Mouse (Mus musculus) limb, embryonic 12.5 days (tissue): ENCODE measurements around the gene Zfp617. TPM values are rescaled to one million over a fixed set of nuclear protein-coding genes. Genes with fewer than 3 reads are reported as not detected.
"Not testable (repeated sequence)": the region's sequence is repeated elsewhere in the genome, so short reads cannot be mapped to it uniquely, and the experiment has no call there.

Experiments
- ATAC-seq: fragments of 200-750 bp; cut with Nextera tagmentation; 2 replicates; pipeline ENCODE4 v1.8.0; 2017; ENCODE audit warnings: low read depth, moderate TSS enrichment; ENCODE audit not compliant: insufficient number of reproducible peaks, insufficient read depth, low FRiP score, low TSS enrichment
- H3K27ac ChIP-seq: fragments of 300-500 bp; sonication (generic); 2 replicates; pipeline ENCODE4 v1.5.1; 2016; ENCODE audit warnings: mild to moderate bottlenecking, moderate library complexity
- H3K27me3 ChIP-seq: fragments of 300-500 bp; sonication (generic); 2 replicates; pipeline ENCODE4 v1.6.1; 2016; ENCODE audit warnings: mild to moderate bottlenecking, moderate library complexity
- H3K36me3 ChIP-seq: fragments of 300-500 bp; sonication (generic); 2 replicates; pipeline ENCODE4 v1.6.1; 2016; ENCODE audit warnings: mild to moderate bottlenecking, moderate library complexity
- H3K4me1 ChIP-seq: fragments of 300-500 bp; sonication (generic); replicated peaks from 2 replicates; pipeline ENCODE4 v1.6.1; 2016
- H3K4me2 ChIP-seq: fragments of 300-500 bp; sonication (generic); 2 replicates; pipeline ENCODE4 v1.6.1; 2016; ENCODE audit warnings: mild to moderate bottlenecking, moderate library complexity
- H3K4me3 ChIP-seq: fragments of 300-500 bp; sonication (generic); replicated peaks from 2 replicates; pipeline ENCODE4 v1.5.1; 2016; ENCODE audit warnings: mild to moderate bottlenecking
- H3K9ac ChIP-seq: fragments of 300-500 bp; sonication (generic); replicated peaks from 2 replicates; pipeline ENCODE4 v1.6.1; 2016; ENCODE audit warnings: mild to moderate bottlenecking, moderate library complexity
- H3K9me3 ChIP-seq: fragments of 300-500 bp; sonication (generic); 2 replicates; pipeline ENCODE4 v1.6.1; 2016; ENCODE audit warnings: mild to moderate bottlenecking, moderate library complexity
- WGBS: fragments of 180-500 bp; shearing (Covaris S2); methylation state at CpG from one replicate; pipeline ENCODE4 v1.1.7; 2016; 5-methylcytosine and 5-hydroxymethylcytosine counted together
- polyA plus RNA-seq: library from polyadenylated mRNA; unstranded; fragments of >200 nt; fragmentation: Nextera tagmentation; extraction: Ambion mirVana; gene quantifications from 2 replicates; pipeline ENCODE4 v1.2.1, GENCODE M21; 2016

Zfp617 gene
- polyA plus RNA-seq: 30.9 and 32.8 TPM in 2 replicates

DNA sequence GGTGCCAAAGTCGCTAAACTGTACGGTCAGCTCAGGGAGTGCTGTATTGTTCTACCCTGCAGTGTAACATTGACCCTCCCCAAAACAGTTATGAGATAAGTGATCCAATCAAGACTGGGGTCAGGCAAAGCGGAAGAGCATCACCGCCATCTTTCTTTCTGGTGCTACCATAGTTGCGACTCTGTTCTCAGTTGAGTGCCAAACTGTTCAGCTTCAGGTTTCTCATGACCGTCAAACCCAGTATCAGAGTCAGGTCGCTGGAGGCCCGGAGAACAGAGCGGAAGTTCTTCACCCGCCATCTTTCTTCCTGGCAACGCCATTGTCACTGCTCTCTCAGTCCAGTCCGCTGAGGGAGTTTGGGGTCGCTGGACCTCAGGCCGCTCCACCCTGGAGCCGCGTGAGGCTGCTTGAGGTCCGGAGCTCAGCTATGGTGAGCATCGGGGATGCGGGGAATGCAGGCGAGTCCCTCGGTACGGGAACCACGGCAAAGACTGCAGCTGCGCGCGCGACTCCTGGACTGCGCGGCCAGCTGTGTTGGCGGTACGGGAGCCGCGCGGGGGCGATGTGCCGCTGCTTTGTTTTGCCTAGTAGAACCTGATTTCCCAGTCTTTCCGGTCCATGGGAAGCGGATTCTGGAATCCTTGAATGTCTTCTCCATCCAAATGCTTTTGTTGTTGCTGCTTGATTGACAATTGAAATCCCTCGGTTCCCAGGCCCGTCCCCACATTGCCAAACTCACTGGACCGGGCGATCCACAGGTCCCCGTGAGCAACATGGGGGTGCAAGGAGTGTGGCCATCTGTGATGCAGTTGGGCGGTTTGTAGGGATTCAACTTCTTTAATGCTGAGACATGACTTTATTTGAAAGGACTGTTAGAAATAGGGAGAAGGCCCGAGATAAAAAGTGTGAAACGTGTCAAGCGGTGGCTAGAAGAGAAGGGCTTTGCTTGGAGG is at the start of gene Zfp617, which contains the start of gene Zfp882:
Gene Zfp617, plus strand, starts transcription at position 327 of the 953 bp plus-strand sequence.
Gene Zfp882, plus strand, starts transcription at position 300 of the 953 bp plus-strand sequence.
- peaks cover 5% of the 10 kb centered on the region; the same call in 1 of the 2 replicates for H3K9me3 ChIP-seq
- H3K36me3 ChIP-seq: peaks cover 3% of the 10 kb centered on the region
- H3K4me1 ChIP-seq: no peaks in the 10 kb centered on the region
- peak within 1 kb of the TSS; percentile 58 for H3K4me2 ChIP-seq
- WGBS: 8% methylated on average over 47 of the region's 47 CpGs
- peak; percentile 95 for ATAC-seq
- no peaks in the 10 kb centered on the region for H3K27me3 ChIP-seq
- peak within 1 kb of the TSS; percentile 64 for H3K4me3 ChIP-seq
- peak within 1 kb of the TSS; percentile 98 for H3K27ac ChIP-seq
- peak within 1 kb of the TSS; percentile 90 for H3K9ac ChIP-seq

DNA sequence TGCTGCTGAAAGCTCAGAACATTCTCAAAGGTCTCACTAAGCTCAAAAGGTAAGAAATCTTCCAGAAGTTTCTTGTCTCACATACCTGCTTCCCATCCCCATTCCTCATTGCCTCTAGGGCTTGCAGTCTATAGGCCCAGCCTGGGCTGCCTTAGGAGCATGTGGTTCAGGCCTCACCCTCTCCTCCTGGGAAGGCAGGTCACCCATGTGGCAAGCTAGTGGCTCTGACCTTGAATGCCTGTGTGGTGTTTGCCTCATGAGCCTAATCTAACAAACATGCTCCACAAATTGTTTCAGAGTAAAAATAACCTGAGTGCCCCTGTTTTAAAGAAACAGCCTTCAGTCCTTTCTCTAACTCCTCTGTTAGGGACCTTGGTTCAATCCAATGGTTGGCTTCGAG is 46.9 kb upstream of the Zfp617 start:
- H3K27me3 ChIP-seq, ATAC-seq, H3K36me3 ChIP-seq, H3K4me3 ChIP-seq, H3K9me3 ChIP-seq, H3K4me1 ChIP-seq, H3K27ac ChIP-seq, H3K4me2 ChIP-seq, H3K9ac ChIP-seq: not testable (repeated sequence)
- WGBS: 71% methylated on average over 1 of the region's 1 CpGs

DNA sequence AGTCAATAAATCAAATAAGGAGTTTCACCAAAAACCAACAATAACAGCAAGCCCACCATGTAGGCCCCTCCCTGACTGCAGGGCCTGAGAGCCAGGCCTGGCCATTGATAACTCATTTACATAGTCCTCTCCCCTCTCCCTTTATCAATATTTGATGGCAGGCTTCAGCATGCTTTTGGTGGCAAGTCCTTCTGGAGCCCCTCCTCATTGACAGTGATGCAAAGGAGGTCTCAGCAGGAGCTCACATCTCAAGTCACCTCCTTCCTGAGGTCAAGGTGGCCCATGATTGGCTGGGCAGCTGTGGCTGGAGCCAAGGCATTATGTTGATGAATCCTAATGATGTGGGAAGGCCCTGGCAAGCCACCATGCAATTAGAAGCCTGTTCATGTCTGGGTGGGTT is 46.4 kb upstream of the Zfp617 start:
- not testable (repeated sequence) for H3K27me3 ChIP-seq, H3K4me3 ChIP-seq, ATAC-seq, H3K4me2 ChIP-seq, H3K27ac ChIP-seq, H3K9ac ChIP-seq, H3K4me1 ChIP-seq, H3K36me3 ChIP-seq, H3K9me3 ChIP-seq

DNA sequence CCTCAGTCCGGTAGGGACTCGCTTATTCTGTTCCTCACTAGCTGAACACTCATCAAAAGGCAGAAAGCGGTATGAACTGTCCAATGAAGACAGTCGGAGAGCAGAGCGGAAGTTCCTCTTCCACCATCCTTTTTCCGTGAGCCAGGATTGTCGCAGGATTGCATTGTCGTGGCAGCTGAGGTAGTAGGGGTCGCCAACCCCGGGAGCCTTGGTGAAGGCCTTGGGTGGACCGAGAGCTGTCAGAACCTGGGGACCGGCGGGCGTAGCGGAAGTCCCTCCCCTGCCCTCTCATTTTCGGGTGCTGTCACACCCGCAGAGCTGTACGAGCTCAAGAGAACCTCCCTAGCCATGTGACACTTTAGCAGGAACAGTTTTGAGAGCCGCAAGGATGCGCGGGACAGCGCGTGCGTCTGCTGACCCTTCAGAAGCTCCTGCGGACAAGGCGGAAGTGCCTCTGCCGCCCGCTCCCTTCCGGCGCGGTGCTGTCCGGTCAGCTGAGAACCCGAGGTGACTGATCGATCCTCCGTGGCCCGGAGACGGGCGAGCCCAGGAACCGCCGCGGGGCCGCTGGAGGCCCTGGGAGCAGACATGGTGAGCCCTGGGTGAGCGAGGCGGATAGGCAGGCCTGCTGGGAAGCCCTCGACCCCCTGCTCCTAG is 26.7 kb upstream of the Zfp617 start, which contains the start of gene Zfp709:
Gene Zfp709, plus strand, starts transcription at position 402 of the 657 bp plus-strand sequence.
- Histone ChIP-seq H3K4me3 (peak within 1 kb of the TSS; percentile 70), H3K36me3 (peaks cover 25% of the 10 kb centered on the region), H3K9me3 (peaks cover 23% of the 10 kb centered on the region), H3K4me2 (peak within 1 kb of the TSS; percentile 88), H3K4me1 (no peaks in the 10 kb centered on the region; the same call in 1 of the 2 replicates), H3K9ac (peak within 1 kb of the TSS; percentile 88), H3K27ac (peak within 1 kb of the TSS; percentile 59; the same call in 1 of the 2 replicates), H3K27me3 (no peaks in the 10 kb centered on the region)
- 7% methylated on average over 45 of the region's 45 CpGs for WGBS
- peak; percentile 85 for ATAC-seq

DNA sequence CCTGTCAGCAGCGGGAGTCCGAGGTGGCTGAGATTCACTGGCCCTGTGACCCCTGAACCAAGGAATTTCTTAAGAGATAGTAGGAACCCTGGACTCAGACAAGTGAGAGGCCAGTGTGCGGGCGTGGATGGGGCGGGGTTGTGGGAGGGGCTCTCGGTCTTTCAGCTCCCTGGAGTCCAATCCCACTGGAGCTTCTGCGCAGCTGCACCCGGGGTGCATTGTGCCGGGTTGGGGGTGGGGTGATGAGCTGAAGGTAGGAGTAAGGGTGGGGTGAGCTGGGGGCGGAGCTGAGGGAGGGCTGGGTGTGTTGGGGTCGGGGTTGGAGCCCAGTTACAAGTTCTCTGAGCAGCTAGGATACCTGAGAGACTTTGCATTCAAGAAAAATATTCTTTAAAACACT is 7.8 kb upstream of the Zfp617 start:
- not testable (repeated sequence) for H3K27ac ChIP-seq, H3K4me3 ChIP-seq, H3K36me3 ChIP-seq, H3K9me3 ChIP-seq, H3K9ac ChIP-seq, H3K4me2 ChIP-seq, H3K27me3 ChIP-seq, H3K4me1 ChIP-seq, ATAC-seq
- WGBS: 52% methylated on average over 11 of the region's 11 CpGs

DNA sequence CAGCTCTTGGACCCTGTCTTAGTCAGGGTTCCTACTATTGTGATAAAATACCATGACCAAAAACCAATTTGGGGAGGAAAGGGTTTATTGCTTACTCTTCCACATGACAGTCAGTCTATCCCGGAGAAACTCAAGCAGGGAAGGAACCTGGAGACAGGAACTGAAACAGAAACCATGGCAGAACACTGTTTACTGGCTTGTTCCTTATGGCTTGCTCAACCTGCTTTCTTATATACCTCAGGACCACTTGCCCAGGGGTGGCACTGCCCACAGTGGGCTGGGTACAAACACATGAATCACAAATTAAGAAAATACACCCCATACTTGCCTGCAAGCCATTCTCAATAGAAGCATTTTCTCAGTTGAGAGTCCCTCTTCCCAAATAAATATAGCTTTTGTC is 5.4 kb upstream of the Zfp617 start:
- H3K27ac ChIP-seq, H3K9me3 ChIP-seq, H3K27me3 ChIP-seq, H3K4me2 ChIP-seq, H3K9ac ChIP-seq, H3K36me3 ChIP-seq, ATAC-seq, H3K4me3 ChIP-seq, H3K4me1 ChIP-seq: not testable (repeated sequence)
- WGBS: 74% methylated on average over 1 of the region's 1 CpGs

DNA sequence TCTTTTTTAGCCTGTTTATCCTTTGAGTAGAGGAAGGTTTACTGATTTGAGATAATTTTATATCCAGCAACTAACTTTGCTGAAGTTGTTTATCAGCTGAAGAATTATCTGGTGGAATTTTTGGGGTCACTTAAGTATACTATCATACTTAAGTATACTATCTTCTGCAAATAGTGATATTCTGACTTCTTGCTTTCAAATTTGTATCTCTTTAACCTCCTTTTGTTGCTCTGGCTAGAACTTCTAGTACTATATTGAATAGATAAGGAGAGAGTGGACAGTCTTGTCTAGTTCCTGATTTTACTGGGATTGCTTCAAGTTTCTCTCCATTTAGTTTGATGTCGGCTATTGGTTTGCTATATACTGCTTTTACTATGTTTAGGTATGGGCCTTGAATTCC is 1.6 kb upstream of the Zfp617 start:
- ATAC-seq: no peak
- Histone ChIP-seq H3K36me3 (no peaks in the 10 kb centered on the region), H3K9me3 (peaks cover 5% of the 10 kb centered on the region; the same call in 1 of the 2 replicates)

DNA sequence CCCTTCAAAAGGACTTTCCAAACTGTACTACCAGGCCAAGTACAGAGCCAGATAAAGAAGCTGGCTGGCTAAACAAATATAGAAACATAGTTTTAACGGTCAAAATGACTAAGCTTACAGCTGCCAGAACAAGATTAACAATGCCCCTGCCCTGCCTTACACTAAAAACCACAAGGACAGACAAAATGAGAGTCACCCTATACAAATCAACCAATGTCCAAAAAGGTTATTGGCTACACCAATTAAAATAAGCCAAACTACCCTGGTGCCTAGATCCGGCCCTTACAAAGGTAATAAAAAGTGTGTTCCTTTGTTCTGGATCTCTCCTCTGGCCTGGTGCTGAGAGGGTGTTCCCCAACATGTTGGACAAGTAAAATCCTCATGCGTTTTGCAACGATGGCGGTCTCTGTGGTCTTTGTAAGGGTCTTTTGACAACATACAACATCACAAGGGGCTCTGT is 607 bp upstream of the Zfp617 start:
- Histone ChIP-seq H3K27ac (peak overlapping the region; percentile 98), H3K27me3 (no peaks in the 10 kb centered on the region), H3K9ac (no peak overlapping the region), H3K4me3 (peak overlapping the region; percentile 64), H3K4me1 (no peaks in the 10 kb centered on the region), H3K9me3 (peaks cover 5% of the 10 kb centered on the region; the same call in 1 of the 2 replicates), H3K4me2 (peak overlapping the region; percentile 58), H3K36me3 (no peaks in the 10 kb centered on the region)
- no peak for ATAC-seq
- 92% methylated on average over 5 of the region's 5 CpGs for WGBS

More for the DNA sequence above, 1.6 kb upstream of the Zfp617 start:
- 94% methylated on average over 1 of the region's 1 CpGs for WGBS
- no peak overlapping the region for H3K9ac ChIP-seq
- H3K4me3 ChIP-seq: no peak overlapping the region
- H3K27me3 ChIP-seq: no peaks in the 10 kb centered on the region
- no peak overlapping the region for H3K4me2 ChIP-seq
- no peak overlapping the region for H3K27ac ChIP-seq
- H3K4me1 ChIP-seq: no peaks in the 10 kb centered on the region

DNA sequence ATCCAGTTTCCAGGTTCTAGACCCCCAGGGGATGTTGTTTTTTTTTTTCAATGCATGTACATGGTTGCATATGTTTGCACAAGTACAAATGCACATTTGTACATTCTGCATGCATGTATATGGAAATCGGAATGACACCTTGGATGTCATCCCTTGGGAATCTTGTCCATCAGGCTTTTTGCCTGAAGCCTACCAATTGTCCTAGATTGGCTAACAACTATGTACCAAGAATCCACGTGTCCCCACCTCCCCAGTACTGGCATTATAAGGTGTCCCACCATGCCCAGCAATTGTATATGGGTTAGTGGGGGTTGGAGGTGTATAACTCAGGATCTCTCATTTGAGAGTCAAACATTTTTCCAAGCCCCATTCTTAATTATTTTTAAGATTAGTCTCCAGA is 3.9 kb downstream of the Zfp617 start:
- Histone ChIP-seq H3K4me1 (no peaks in the 10 kb centered on the region), H3K4me3 (no peak overlapping the region), H3K4me2 (no peak overlapping the region), H3K36me3 (peaks cover 37% of the 10 kb centered on the region), H3K9me3 (peaks cover 5% of the 10 kb centered on the region; the same call in 1 of the 2 replicates), H3K9ac (no peak overlapping the region), H3K27me3 (no peaks in the 10 kb centered on the region), H3K27ac (no peak overlapping the region)
- WGBS: 85% methylated on average over 2 of the region's 2 CpGs
- no peak for ATAC-seq

DNA sequence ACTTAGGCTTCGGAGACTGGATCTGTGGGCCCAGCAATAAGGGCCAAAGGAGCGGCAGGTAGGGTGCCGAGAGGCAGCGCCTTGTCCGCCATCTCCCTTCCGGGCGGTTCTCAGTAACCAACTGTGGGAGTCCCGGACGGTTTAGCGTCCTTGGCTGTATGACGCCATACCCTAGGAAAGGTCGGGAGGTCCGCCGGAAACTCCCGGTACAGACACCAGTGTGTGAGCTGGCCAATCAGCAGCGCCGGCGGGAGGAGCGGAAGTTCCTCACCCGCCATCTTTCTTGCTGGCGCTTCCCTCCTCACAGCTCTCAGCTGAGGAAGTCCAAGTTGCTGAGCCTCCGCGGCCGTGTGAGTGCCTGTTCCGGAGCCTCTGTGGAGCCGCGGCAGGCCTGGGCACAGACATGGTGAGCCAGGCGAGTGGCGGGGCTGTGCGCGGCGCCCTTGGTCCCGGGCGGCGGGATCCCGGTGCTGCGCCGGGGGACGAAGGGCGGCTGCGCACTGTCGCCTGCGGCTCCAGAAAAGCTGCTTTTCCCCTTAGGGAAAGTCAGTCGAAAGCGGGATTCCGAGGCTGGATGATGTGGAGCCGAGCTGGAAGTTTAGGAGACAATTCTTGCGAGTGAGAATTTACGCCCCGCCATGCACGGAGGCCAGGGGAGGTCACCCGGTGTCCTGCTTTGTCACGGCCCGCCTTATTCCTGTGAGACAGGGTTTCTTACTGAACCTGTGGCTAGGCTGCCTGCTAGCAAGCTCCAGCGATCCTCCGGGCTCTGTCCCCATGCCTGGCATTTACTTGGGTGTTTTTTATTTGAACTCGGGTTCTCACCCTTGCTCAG is 14.3 kb downstream of the Zfp617 start:
- H3K27ac ChIP-seq: peak overlapping the region; percentile 99
- peak; percentile 97 for ATAC-seq
- H3K27me3 ChIP-seq: no peaks in the 10 kb centered on the region
- H3K9me3 ChIP-seq: no peaks in the 10 kb centered on the region
- H3K36me3 ChIP-seq: peaks cover 21% of the 10 kb centered on the region; the same call in 1 of the 2 replicates
- peak overlapping the region; percentile 88 for H3K9ac ChIP-seq
- peak overlapping the region; percentile 74 for H3K4me3 ChIP-seq
- peaks cover 4% of the 10 kb centered on the region; the same call in 1 of the 2 replicates for H3K4me1 ChIP-seq
- under 1% methylated on average over 57 of the region's 57 CpGs for WGBS
- H3K4me2 ChIP-seq: peak overlapping the region; percentile 68
